Mouse (Mus musculus) ES-E14 (cell line): ENCODE measurements at regions not wholly inside any gene's neighbourhood (a gene's known extent, or its start where the extent isn't known, plus 50 kb on each side); places are given as distances from the start of the nearest gene placed in this dataset.

Source experiments
- CHD2 ChIP-seq: IDR thresholded peaks from 2 replicates; pipeline ENCODE4 v1.6.1; 2014; ENCODE audit warnings: mild to moderate bottlenecking, low read depth, low read length, inconsistent platforms
- HCFC1 ChIP-seq: IDR thresholded peaks from 2 replicates; pipeline ENCODE4 v1.6.1; 2012; ENCODE audit warnings: low read length, inconsistent platforms, borderline replicate concordance; ENCODE audit not compliant: insufficient read depth
- ZC3H11A ChIP-seq: IDR thresholded peaks from 2 replicates; pipeline ENCODE4 v1.6.1; 2012; ENCODE audit warnings: low read depth, mild to moderate bottlenecking, inconsistent platforms, low read length, borderline replicate concordance
- ZNF384 ChIP-seq: IDR thresholded peaks from 2 replicates; pipeline ENCODE4 v1.6.1; 2012; ENCODE audit warnings: low read depth, low read length, inconsistent platforms

DNA sequence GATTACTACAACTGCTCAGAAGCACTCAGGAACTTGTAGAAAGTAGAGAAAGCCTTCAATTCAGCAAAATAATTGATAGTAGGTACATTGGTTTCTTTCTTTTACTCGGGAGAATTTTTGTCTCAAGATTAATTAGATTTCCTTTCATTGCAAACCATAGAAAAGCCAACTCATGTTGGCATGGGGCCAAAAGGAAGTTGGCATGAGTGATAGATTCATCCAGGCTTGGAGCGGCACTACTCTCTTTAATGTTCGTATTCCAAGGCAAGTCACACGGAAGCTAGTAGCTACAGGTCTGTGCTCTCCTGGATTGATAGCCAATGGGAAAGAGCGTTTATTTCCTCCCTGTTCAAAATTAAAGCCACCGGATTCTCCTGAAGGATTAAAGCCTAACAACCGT lies 580.6 kb upstream of the A1bg start:
- TF ChIP-seq CHD2 (no peak), HCFC1 (no peak), ZNF384 (no peak), ZC3H11A (no peak)
